In the genomic region with DNA sequence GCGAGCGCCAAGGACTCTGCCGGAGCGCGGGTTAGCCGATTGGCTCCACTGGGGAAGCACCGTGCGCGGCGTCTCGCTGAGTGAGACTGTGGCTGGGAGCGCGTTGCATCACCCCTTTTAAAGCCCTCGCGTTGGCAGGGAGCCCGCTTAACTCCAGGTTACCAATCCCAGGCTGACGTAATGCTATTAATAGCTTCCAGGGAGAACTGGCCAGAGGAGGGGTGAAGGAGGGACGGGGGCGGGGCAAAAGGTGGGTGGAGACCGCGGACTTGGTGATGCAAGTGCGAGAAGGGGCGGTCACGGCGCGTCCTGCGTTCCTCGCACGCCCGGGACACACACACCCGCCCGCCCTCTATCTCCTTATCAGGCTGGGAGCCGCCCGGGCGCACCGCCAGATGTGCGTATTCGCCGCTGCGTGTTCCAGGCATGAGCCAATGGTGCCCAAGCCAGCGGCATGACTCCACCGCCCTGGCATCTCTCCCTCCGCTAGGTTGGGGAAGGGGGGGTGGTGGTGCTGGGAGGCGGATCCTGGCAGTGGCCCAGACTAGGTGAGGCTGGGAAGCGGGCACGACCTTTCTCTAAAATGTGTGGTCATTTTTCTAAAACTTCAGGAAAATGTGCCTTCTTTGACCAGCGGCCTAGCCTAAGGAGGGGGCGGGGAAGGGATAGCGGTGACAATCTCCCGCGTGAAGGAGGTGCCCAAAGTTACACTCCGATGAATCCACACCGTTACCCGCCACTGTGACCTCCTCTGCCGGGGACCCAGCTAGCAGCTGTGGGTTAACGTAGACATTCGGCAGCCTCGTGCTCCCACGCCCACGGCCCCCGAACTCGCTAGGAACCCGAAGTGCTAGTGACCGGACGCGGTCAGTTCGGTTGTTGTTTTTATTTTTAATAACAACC, we compare ENCODE assay signal across 8 mouse cellular contexts. TPM values are rescaled to one million over a fixed set of nuclear protein-coding genes. Genes with fewer than 3 reads are reported as not detected.
DNase-seq lines count a peak whose midpoint lies in the region; ATAC-seq lines count a peak whose summit lies in the region.

No protein-coding gene starts in this region.

- H3K27me3 ChIP-seq in embryonic facial prominence, embryonic 10.5 days (replicated peaks; ENCODE audit: low read depth, poor library complexity, severe bottlenecking), result peaks cover 99% of the 10 kb centered on the region
- H3K27me3 ChIP-seq in intestine, embryonic 16.5 days (replicated peaks; ENCODE audit: control insufficient read depth, insufficient read depth, low read length), result peaks cover 31% of the 10 kb centered on the region

- peak overlapping the region; percentile 69 for H3K9ac ChIP-seq in intestine, embryonic 16.5 days (ENCODE audit: low read depth, low read length)

- peak overlapping the region; percentile 70 for H3K27ac ChIP-seq in embryonic facial prominence, embryonic 10.5 days (replicated peaks)
- H3K27ac ChIP-seq in intestine, embryonic 16.5 days (ENCODE audit: low read length), result peak overlapping the region; percentile 53

- H3K9me3 ChIP-seq in embryonic facial prominence, embryonic 10.5 days, result no peaks in the 10 kb centered on the region
- H3K9me3 ChIP-seq in intestine, embryonic 16.5 days (ENCODE audit: control insufficient read depth, low read length), result no peaks in the 10 kb centered on the region

- WGBS in embryonic facial prominence, embryonic 10.5 days, result under 1% methylated on average over 67 of the region's 67 CpGs
- under 1% methylated on average over 67 of the region's 67 CpGs for WGBS in intestine, embryonic 16.5 days

- peak; percentile 89 for ATAC-seq in intestine, embryonic 16.5 days

- peaks cover 81% of the 10 kb centered on the region for H3K4me1 ChIP-seq in embryonic facial prominence, embryonic 10.5 days
- peaks cover 59% of the 10 kb centered on the region for H3K4me1 ChIP-seq in intestine, embryonic 16.5 days (ENCODE audit: control insufficient read depth, insufficient read depth, low read length)

- peak; percentile 100 for DNase-seq in adrenal gland, postnatal 14 days
- peak; percentile 92 for DNase-seq in embryonic facial prominence, embryonic 10.5 days (ENCODE audit: low spot score)
- peak; percentile 94 to 96 for DNase-seq in gastrocnemius, postnatal 4 days (ENCODE audit: low spot score in 2 of 2)
- peak; percentile 79 to 82 for DNase-seq in left cerebral cortex, postnatal 25 days (ENCODE audit: low spot score in 2 of 2)
- DNase-seq in mesoderm, embryonic 11.5 days (ENCODE audit: low read depth, low spot score), result peak; percentile 90
- DNase-seq in right cerebral cortex, postnatal 25 days, result peak; percentile 79
- peak; percentile 97 to 100 for DNase-seq in urinary bladder, postnatal 36 days (ENCODE audit: low spot score in 2 of 2)

- intact Hi-C loops in left cerebral cortex, postnatal 25 days (cut with DNase I), result loop anchor here (5.0 kb wide), 2 partner anchors 86 to 94 kb away; partner anchors contain the start of gene Batf3

- peak overlapping the region; percentile 73 for H3K4me3 ChIP-seq in embryonic facial prominence, embryonic 10.5 days
- peak overlapping the region; percentile 57 for H3K4me3 ChIP-seq in intestine, embryonic 16.5 days (ENCODE audit: low read length)

- H3K4me2 ChIP-seq in intestine, embryonic 16.5 days (ENCODE audit: low read depth, low read length), result peak overlapping the region; percentile 81

- H3K36me3 ChIP-seq in embryonic facial prominence, embryonic 10.5 days (replicated peaks), result no peaks in the 10 kb centered on the region
- H3K36me3 ChIP-seq in intestine, embryonic 16.5 days (ENCODE audit: control insufficient read depth, insufficient read depth, low read length), result no peaks in the 10 kb centered on the region

RNA-seq across cellular contexts. Expression of gene Fam71a, which starts 18.8 kb away (rescaled TPM):
- not detected in 2 replicates for total RNA-seq in adrenal gland, postnatal 14 days (2021)
- polyA plus RNA-seq in embryonic facial prominence, embryonic 10.5 days (2016; fragmentation: Nextera tagmentation; extraction: Ambion mirVana), result not detected in 2 replicates
- not detected for total RNA-seq in gastrocnemius, postnatal 4 days (2021)
- polyA plus RNA-seq in intestine, embryonic 16.5 days (2015; fragmentation: Nextera tagmentation; extraction: Ambion mirVana), result not detected in 2 replicates
- total RNA-seq in left cerebral cortex, postnatal 25 days (2021), result not detected

RNA-seq across cellular contexts. Expression of gene Atf3, which starts 34.4 kb away (rescaled TPM):
- total RNA-seq in adrenal gland, postnatal 14 days (2021), result 2.4 and 4.8 TPM in 2 replicates
- polyA plus RNA-seq in embryonic facial prominence, embryonic 10.5 days (2016; fragmentation: Nextera tagmentation; extraction: Ambion mirVana), result 1.5 and 2.1 TPM in 2 replicates
- 10 to 100 TPM in 1 of 2 experiments, 1 to 10 TPM in 1; 9.7 to 13.9 TPM for total RNA-seq in gastrocnemius, postnatal 4 days (2021)
- 4.1 and 5.6 TPM in 2 replicates for polyA plus RNA-seq in intestine, embryonic 16.5 days (2015; fragmentation: Nextera tagmentation; extraction: Ambion mirVana)
- total RNA-seq in left cerebral cortex, postnatal 25 days (2021), result 1 to 10 TPM in 1 of 2 experiments, under 1 TPM in 1; 0.53 to 1.4 TPM

Comparison
In these comparisons a context has a peak if more than half of its experiments do, and no peak if none do; other contexts are left out.
1. Peak in every context shown above with its lines: DNase-seq, ATAC-seq, H3K4me3 ChIP-seq and H3K27ac ChIP-seq.